Mouse (Mus musculus) small intestine, adult 2 months (tissue): ENCODE measurements at regions not wholly inside any gene's neighbourhood (a gene's known extent, or its start where the extent isn't known, plus 50 kb on each side); places are given as distances from the start of the nearest gene placed in this dataset.

Experiments
- H3K27ac ChIP-seq: fragments of 200-500 bp; 2 replicates; pipeline ENCODE4 v1.5.1; 2012; ENCODE audit warnings: low read depth, low read length, control low read depth, inconsistent platforms; ENCODE audit not compliant: insufficient read depth
- H3K27me3 ChIP-seq: fragments of 200-500 bp; 2 replicates; pipeline ENCODE4 v1.6.1; 2012; ENCODE audit warnings: mild to moderate bottlenecking, moderate library complexity, low read length, inconsistent platforms; ENCODE audit not compliant: control insufficient read depth, insufficient read depth
- H3K36me3 ChIP-seq: fragments of 200-500 bp; 2 replicates; pipeline ENCODE4 v1.6.1; 2012; ENCODE audit warnings: mild to moderate bottlenecking, low read length, control low read depth, inconsistent platforms; ENCODE audit not compliant: control insufficient read depth, insufficient read depth
- H3K4me1 ChIP-seq: fragments of 200-500 bp; 2 replicates; pipeline ENCODE4 v1.6.1; 2012; ENCODE audit warnings: low read length, inconsistent platforms, mixed read lengths; ENCODE audit not compliant: control insufficient read depth, insufficient read depth, insufficient read length
- H3K4me3 ChIP-seq: fragments of 200-500 bp; 2 replicates; pipeline ENCODE4 v1.5.1; 2012; ENCODE audit warnings: low read depth, mild to moderate bottlenecking, control low read depth, inconsistent platforms, low read length, moderate library complexity
- CTCF ChIP-seq: fragments of 200-500 bp; IDR thresholded peaks from 2 replicates; pipeline ENCODE4 v1.5.1; 2012; ENCODE audit warnings: low read depth, mild to moderate bottlenecking, control low read depth, inconsistent platforms, low read length, moderate library complexity, mixed read lengths; ENCODE audit not compliant: insufficient replicate concordance, insufficient read length; ENCODE audit errors: extremely low read depth
- POLR2A ChIP-seq: fragments of 200-500 bp; IDR thresholded peaks from 2 replicates; pipeline ENCODE4 v1.6.1; 2012; ENCODE audit warnings: low read depth, mild to moderate bottlenecking, control low read depth, inconsistent platforms, low read length, moderate library complexity
- WGBS: fragments of 180-500 bp; shearing (Covaris S2); methylation state at CpG from one replicate; pipeline ENCODE4 v1.1.7; 2018; 5-methylcytosine and 5-hydroxymethylcytosine counted together

GRCm38 (mm10) chr6:39257111-39257571 is 50.6 kb upstream of the Kdm7a start:
- H3K4me3 ChIP-seq = peak overlapping the region; percentile 87
- H3K27ac ChIP-seq = peak overlapping the region; percentile 83; the same call in 1 of the 2 replicates
- peaks cover 2% of the 10 kb centered on the region; the same call in 1 of the 2 replicates for H3K36me3 ChIP-seq
- no peaks in the 10 kb centered on the region for H3K27me3 ChIP-seq
- H3K4me1 ChIP-seq = peaks cover 28% of the 10 kb centered on the region
- 8% methylated on average over 18 of the region's 18 CpGs for WGBS
- TF ChIP-seq CTCF (no peak), POLR2A (no peak)

DNA sequence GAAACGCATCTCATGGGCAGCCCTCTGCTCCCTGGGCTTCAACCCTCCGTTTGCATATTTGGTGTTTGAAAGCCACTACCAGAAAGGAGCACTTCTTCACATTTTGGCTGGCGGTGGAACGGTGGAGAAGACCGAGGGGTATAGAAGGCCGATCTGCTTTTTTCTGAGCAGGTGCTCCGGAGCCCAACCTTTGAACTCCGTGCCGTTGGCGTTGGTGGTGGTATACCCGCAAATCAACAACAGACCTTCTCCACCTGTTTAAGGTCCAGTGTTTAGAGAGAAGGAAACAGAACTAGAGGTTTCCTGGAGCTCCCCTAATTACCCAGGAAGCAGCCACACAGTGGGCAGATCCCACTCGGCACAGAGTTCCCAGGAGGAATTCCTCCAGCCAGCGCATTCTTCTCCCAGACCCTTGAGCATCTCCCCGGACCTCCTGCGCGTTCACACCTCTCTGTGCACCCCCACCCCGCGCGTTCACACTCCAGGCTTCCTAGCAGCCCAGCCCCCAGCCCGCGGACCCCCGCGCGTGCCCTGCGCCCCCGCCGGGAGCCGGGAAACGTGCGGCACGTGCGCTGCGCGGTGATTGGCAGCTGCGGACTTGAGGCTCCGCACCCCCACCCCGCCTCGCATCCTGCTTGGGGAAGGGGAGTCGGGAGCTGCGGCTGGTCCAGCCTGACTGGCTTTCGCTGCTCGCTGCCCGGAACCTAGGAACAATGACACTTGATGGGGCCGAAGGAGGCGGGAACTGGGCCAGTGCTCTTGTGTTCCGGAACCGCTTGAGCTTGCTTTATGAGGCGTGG is 49.9 kb upstream of the Kdm7a start:
- 5% methylated on average over 48 of the region's 48 CpGs for WGBS
- H3K36me3 ChIP-seq = peaks cover 2% of the 10 kb centered on the region; the same call in 1 of the 2 replicates

More for the DNA sequence above, 49.9 kb upstream of the Kdm7a start:
- Histone ChIP-seq H3K27me3 (no peaks in the 10 kb centered on the region), H3K27ac (peak overlapping the region; percentile 83), H3K4me1 (peaks cover 28% of the 10 kb centered on the region), H3K4me3 (peak overlapping the region; percentile 87)
- TF ChIP-seq CTCF (no peak), POLR2A (peak; percentile 8; the same call in 1 of the 2 replicates)
